Mouse (Mus musculus) fibroblast of lung, adult 2 months (primary cell): Measurements from ENCODE around the gene Hsf2.
"Not testable (repeated sequence)": the region's sequence is repeated elsewhere in the genome, so short reads cannot be mapped to it uniquely, and the experiment has no call there.

Experiments
- DNase-seq: peaks from one replicate; pipeline ENCODE4 v3.0.0-alpha.2; 2011; ENCODE audit warnings: low read depth

Gene Hsf2

DNA sequence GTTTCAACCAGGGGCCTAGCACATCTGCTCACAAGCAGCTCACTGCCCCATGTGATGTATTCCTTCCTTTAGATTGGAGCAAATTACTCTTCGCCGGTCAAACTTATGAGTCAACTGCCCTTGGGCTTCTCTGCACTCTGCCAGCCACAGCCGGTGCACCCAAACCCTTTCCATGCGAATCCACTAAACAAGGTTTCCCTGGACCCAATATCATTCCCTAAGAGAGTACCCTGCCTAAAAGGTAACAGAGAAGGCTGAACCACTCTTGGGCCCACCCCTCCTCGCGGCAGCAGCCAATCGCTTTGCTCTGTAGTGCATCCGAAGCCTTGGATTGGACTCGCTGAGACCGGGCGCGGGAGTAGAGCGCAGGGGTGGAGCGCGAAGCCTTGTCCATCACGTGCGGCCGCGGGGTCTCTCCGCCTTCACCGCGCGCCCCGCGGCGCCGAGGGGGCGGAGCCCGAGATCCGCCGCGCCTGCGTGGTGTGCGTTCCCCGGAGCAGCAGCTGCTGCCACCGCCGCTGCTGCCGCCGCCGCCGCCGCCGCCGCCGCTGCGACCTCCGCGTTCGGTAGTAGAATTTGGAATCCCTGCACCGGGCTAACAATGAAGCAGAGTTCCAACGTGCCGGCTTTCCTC, at the start of gene Hsf2:
TSS of gene Hsf2 (plus strand) at position 478 of the 634 bp plus-strand sequence.
- peak; percentile 91 for DNase-seq

DNA sequence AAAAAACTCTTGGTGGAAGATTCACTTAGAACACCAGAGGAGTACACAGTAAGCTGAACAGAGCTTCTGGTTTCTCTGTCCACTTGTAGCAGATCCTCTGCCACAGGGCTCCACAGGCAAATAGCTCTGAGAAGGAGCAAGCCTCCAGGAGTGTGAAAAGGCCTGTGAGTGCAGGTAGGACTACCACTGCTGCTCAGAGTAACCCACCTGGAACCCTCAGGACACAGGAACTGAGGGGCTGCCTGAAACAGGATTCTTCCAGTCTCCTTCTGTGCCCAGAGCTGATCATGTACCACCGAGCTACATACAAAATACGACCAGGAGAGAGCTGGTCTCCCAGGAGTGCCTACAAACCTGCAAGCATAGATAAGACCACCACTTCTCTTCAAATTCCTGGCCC, 48.3 kb upstream of the Hsf2 start:
- no peak for DNase-seq

DNA sequence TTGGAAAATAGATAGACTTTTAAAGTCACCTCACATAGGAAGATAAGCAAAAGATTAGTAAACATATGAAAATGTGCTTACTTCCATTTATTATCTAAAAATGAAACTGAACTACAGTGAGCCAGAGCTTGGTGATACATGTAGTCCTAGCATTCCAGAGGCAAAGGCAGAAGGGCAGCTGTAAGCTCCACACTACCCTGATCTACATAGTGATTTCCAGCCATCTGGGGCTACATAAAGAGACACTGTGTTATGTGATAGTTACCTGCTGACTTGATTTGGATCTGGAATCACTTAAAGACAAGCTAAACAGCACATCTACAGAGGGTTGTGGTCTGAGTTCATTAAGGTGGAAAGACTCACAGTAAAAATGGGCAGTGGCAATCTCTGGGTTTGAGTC, 45.1 kb upstream of the Hsf2 start:
- DNase-seq = no peak

DNA sequence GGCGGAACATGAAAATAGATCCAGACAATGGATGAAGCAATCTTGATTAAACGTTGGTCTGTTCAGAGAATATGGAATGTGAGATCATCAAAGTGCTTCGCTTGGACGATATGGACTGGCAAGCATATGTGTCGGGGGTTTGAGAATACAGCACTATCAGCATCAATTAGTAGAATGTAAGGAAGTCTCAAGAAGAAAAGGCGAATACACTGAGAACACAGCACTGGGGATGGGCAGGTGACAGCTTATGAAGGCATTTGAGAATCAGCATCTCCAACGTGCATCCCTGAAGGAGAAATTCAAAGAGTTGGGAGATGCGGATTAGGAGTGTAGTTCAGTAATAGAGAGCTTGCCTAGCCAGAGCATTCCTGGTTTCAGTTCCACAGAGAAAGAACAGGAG, 41.8 kb upstream of the Hsf2 start:
- DNase-seq = no peak

DNA sequence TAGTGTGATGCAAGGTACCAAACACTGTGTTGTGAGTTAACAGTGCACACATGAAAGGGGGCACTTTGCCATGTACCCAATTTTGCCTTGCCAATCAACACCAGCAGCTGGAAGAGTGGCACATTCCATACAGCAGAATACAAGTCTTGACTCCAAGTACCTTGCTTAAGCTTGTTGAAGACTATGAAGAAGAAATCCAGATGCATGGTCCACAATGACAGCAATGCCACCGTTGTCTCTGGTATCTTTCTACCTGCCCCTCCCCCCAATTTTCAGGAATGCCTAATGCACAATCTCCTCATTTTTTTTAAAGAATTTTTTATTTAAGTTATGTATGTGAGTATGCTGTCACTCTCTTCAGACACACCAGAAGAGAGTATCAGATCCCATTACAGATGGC, 40.5 kb upstream of the Hsf2 start:
- no peak for DNase-seq

DNA sequence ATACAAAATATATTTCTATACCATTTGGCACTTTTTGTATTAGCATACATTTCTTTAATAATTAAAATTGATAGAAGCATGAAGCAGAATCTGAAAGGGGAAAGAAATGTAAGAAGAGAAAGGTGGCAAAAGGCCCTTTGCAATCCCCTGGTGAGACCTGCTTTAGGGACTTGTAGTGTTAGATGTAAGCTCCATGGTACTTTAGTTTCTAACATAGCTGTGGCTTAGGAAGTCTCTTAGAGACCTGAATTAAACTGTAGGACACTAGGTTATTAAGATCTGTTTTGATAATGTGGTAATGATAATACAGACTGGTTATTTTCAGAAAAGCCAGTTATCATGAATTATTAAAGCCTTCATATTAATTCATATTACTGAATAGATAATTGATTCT, 38.5 kb upstream of the Hsf2 start:
- DNase-seq = no peak

DNA sequence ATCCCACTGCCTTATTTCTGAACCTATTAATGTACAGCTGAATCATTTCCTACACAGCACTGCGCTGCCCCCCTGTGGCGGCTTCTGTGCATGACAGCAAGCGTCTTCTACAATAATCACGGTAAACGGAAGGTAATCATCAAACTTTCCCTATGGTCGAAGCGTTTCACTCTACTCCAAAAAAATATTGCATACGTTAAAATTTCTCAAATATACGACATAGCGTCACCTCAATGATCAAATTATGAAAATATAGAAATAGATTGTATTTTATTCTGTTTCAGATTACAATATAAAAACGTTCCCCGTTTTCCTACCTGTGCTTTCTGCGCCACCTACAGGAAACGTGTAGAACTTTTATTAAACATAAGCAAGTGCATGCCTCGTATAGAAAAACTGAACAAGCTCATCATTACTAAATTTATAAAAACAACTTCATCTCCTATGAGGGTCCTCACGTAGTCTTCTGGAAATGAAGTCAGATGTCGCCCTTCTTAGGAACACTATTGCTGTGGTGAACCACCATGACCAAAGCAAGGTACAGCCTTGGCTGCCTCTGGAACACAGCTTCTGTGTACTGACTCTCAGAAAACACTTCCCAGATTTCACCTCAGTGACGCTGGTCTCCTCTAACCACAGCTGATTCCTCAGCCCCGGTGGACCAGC, 38.0 kb upstream of the Hsf2 start:
- peak; percentile 40 for DNase-seq

DNA sequence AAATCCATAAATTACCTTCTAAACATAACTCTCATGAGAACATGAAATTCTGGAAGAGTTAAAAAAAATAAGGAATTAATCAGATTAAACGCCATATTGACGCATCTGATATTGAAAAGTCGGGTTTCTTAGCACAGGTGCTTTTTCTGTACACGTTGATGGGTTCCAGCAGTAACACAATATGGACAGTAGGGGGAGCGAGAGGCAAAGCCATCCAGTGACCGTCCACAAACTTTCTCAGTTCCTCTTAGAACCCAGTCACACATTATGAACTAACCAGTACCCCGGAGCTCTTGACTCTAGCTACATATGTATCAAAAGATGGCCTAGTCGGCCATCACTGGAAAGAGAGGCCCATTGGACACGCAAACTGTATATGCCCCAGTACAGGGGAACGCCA, 22.9 kb upstream of the Hsf2 start:
- DNase-seq = not testable (repeated sequence)

DNA sequence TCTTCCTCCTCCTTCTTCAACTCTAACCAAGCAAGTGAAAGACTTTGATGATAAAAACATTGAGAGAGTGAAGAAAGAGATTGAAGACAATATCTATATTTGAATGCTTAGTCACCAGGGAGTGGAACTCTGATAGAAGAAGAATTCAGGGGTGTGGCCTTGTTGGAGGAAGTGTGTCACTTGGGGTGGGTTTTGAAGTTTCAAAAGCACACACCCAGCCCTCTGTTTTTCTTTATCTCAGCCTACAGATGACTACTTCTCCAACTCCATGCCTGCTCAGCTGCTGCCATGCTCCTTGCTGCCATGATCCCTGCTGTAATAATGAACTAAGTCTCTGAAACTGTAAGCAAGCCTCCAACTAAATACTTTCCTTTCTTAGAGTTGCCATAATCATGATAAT, 20.4 kb upstream of the Hsf2 start:
- DNase-seq = no peak

DNA sequence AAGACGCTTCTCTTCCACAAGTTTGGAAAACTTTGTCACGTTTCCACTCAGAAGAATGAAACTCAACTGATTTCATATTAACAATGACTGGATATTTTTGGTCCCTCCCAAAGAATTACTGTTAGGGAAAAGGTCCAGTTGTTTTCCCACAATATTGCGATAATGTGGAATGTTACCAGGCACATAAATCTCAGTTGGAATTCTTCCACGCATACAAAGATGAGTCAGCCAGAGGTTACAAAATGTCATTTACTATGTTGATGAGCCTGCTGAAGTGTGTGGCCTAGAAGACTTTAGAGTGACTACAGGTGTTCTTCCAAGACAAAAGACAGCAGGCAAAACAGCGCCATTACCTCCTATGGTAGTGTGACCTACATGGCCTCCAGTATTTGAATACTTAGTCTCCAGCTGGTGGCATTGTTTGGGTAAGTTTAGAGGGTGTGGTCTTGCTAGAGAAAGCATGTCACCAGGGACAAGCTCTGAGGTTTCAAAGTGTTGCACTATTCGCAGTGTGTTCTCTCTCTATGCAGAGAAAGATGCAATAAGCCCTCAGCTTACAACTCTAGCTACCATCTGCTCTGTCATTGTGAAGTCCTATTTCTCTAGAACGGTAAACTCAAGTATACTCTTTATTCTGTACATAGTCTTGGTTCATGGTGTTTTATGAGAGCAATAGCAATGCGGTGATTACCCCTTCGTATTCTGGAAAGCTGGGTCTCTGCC, 8.9 kb upstream of the Hsf2 start:
- no peak for DNase-seq

DNA sequence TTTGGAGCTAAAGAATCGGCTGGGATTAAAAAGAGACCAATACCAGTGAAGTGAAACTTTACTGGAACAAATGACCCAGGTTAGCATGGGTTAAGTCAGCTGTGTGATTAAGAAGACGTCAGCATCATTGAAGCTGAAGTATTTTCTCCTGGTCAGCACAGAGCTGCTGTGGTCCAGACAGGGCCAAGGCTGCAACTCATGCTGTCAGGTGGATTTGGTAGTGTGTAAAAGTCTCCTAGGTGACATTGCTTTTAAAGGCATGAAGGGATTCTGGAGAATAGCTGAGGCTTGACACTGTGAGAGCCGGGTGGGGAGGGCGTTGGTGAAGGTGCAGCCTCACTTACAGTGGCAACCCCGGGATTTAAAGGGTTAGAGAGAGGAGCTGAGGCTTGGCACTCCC, 4.5 kb upstream of the Hsf2 start:
- no peak for DNase-seq

DNA sequence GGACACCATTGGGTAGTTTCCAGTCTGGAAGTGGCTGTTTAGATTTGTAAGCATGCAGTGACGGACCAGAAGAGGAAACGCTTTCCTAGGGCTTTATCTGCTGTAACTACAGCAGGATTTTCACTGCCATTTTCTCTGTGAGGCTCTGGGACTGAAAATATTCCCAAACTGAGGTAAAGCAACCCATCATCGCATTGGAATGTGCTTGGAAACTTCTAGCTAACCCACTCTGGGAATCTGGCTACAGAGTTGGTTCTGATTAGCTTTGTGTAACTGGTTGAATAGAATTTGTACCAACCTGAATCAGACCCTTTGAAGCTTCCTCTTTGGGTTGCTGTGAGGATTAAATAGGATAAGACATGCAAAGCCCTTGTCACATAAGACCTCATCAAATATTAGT, 1.4 kb upstream of the Hsf2 start:
- DNase-seq = no peak

DNA sequence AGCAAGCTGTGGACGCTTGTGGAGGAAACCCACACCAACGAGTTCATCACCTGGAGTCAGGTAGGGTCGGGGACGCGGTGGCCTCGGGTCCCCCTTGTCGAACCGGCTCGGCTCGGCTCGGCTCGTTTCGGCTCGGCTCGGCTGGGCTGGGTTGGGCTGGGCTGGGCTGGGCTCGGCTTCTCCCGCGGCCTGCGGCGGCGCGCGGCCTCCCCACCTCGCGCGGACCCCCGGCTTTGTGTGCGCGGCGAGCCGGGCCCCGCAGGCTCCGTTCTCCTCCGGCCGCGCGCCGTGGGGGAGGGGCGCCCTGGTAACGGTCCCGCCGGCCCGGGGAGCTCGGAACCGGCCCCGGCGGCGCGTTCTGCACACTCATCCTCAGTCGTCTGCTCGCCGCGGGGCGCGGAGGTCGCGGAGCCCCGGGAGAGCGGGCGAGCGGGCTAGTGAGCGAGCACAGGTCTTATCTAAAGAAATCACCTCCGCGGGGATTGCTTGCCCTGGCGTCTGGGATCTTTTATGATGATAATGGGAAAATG, 422 bp downstream of the Hsf2 start:
- no peak for DNase-seq

DNA sequence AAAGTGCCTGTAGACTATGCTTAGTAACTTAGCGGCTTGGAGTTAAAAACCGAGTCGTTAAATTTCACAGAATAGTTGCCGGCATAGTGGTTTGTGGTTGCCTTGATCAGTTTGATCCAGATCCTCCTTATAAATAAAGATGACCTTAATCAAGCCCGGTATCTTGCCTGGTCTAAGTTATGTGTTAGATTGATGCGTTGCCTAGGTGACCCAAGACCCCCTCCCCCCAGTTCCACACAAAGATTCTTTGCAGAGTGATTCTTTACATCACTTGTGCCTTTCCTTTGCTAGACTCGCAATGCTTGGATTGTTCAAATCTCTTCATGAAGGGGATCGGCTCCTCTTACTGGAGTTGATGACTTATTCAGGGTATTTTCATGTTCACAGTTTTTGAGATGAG, 1.0 kb downstream of the Hsf2 start:
- no peak for DNase-seq

DNA sequence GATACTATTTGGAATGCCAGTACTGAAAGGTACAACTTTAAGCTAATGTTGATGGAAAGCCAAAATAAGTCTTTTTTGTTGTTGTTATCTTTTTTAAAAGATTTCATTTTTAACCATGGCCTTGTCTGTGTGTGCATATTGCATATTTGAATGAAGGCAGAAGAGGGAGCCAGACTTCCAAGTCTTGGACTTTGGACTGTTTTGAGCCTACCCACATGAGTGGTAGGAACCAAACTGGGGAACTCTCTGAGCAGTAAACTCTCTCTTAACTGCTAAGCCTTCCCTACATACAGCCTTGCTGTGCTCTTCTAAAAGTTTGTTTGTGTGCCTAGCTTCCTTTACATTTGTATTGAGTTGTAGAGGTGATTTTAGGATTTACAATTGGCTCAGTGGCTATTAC, 2.4 kb downstream of the Hsf2 start:
- DNase-seq = no peak

DNA sequence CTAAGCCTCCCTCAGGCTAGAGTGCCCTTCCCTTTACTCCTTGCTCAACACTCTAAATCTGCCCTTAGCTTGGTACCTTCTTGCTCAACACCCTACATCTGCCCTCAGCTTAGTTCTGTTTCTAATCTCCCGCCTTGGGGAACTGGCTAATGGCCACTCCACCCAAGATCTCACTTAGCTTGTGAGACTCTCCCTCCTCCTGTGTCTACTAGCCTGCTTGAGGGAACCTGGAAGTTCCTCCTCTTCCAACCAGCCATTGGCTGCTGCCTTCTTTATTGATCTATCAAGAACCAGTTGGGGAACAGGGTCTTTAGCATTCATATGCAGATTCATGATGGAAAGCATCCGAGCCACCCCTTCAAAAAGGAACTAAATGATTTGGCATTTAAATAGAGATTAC, 5.9 kb downstream of the Hsf2 start:
- DNase-seq = no peak

DNA sequence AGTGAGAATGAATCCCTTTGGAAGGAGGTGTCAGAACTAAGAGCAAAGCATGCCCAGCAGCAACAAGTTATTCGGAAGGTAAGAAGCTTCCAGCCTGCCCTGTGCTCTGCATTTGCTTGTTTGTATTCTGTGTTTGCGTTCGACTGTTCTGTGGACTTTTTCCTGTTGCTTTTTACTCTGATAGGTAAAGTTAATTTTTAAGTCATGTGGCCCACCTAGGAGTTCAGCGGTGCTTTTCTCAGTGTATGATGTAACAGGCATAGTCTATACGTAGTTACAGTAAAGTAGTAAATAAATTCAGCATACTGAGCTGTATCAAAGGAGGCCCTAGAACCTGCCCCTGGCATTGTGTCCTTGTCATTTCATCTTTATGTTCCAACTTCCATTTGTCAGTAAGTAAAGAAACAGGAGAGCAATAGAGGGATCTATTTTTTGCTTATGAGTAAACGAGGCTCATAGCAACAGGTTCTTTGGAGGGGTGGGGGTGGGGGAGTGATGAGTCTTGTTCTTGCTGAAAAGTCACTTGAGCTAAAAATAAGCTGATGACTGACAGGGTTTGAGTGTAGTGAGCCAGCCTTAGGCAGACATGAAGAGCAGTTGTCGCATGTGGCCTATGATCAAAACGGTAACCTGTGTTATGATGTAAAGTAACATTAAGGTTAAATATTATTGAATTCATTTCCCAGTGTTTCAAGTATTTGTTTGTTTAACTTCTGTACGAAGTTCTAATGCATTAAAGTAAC, 13.4 kb downstream of the Hsf2 start:
- DNase-seq = no peak

DNA sequence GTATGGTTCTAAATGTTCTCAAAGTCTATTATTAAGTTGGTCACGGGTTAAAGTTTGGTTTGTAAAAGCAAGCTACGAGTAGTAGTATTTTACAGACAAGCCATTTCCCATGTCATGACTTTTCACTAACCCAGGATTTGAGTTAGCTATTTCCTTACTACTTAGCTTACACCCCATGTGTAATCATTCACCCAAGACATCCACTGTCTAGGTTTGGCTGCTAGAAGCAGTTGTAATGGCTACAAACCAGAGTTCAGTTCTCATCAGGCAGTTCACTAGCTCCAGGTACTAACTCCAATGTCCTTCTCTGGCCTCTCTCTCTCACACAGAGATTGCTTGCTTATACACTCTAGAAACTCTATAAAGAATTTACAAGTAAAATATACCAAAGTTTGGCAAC, 28.4 kb downstream of the Hsf2 start:
- DNase-seq = no peak

DNA sequence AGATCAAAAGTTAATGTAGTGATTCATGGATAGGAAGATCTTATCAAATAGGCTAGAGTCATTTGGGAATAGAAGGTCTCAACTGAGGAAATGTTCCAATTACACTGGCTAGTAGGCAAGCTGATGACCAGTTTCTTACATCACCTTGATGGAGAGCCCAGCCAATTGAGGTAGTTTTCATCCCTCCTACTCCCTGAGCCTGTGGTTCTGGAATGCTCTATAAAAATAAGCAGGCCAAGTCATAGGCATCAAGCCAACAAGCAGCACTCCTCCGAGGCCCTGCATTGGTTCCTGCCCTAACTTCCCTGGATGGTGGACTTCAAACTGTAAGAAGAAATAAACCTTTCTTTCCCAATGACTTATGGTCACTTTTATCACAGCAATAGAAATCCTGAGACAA, 29.1 kb downstream of the Hsf2 start:
- DNase-seq = peak; percentile 39

DNA sequence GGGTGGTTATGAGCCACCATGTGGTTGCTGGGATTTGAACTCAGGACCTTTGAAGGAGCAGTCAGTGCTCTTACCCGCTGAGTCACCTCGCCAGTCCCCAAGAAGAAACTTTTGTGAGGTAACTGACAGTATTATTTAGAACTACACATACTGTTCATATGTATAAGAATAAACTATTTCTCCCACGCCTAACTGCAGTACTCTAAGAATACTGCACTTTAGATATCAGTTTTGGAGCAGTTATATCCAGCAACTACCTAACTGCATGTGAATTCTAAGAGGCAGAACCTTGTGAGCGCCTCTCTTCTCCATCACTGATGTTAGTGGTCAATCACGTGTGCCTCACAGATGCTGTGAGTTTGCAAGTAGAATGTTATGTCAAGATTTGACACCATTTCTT, 40.3 kb downstream of the Hsf2 start:
- DNase-seq = no peak

DNA sequence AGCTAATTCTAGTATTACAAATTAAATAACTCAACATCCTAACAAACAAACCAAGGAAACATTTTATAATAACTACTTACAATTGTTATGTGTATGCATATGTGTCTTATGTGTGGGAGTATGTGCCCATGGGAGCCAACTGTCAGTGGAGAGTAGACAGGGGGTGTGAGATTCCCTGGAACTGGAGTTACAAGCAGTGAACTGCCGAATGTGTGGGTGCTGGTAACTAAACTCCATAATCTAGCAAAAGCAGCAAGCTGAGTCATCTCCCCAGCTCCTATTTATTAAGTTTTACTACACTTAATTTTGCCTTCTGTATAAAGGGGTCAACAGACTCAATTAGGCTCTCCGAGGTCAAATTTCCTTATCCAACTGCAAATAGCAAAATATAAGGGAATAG, 44.9 kb downstream of the Hsf2 start:
- no peak for DNase-seq

DNA sequence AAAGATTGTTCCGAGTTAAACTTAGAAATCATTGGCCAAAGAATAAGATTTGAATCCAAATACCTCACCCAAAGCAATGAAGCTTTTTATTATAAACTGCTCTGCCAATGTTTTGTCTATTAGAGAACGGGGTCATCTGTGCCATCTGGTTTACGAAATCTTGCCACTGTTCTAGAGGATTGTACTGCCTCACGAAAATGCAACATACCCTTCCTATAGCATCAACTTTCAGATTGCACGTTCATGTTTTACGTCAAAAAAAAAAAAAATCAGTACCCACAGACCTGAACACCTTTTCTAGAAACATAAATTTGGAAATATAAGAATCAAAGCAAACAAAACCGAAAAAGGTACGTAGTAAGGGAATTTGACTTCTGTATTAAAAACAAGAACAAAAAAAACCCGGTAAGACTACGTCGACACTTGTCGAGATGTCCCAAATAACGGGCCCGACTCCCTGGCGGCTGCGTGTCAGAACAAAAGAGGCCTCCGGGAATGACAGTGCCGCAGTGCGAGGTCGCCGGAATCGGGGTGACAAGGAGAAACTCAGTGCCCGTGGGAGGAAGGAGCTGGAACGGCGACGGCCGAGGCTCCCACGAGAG, 45.5 kb downstream of the Hsf2 start:
- no peak for DNase-seq
